Mouse (Mus musculus) thymus, adult 2 months (tissue): ENCODE results near the gene Gm49322. TPM values are rescaled to one million over a fixed set of nuclear protein-coding genes. Genes with fewer than 3 reads are reported as not detected.
A peak's percentile ranks its signal among the peaks of the same experiment; 100 is the strongest.

ENCODE experiments used
- DNase-seq: peaks from one replicate; pipeline ENCODE4 v3.0.0; 2021
- H3K27ac ChIP-seq: fragments of 200-500 bp; 2 replicates; pipeline ENCODE4 v1.5.1; 2012; ENCODE audit warnings: low read length, control low read depth; ENCODE audit not compliant: control insufficient read depth, insufficient read depth
- H3K27me3 ChIP-seq: fragments of 200-500 bp; 2 replicates; pipeline ENCODE4 v1.6.1; 2012; ENCODE audit warnings: mild to moderate bottlenecking, low read length, moderate library complexity, mixed read lengths; ENCODE audit not compliant: control insufficient read depth, insufficient read depth
- H3K36me3 ChIP-seq: fragments of 200-500 bp; 2 replicates; pipeline ENCODE4 v1.6.1; 2012; ENCODE audit warnings: mild to moderate bottlenecking, low read length, moderate library complexity; ENCODE audit not compliant: control insufficient read depth, insufficient read depth
- H3K4me1 ChIP-seq: fragments of 200-500 bp; replicated peaks from 2 replicates; pipeline ENCODE4 v1.6.1; 2012; ENCODE audit warnings: low read length; ENCODE audit not compliant: control insufficient read depth, insufficient read depth
- H3K4me3 ChIP-seq: fragments of 200-500 bp; 2 replicates; pipeline ENCODE4 v1.5.1; 2012; ENCODE audit warnings: mild to moderate bottlenecking, low read length, control low read depth, moderate library complexity; ENCODE audit not compliant: control insufficient read depth, insufficient read depth
- CTCF ChIP-seq: fragments of 200-500 bp; IDR thresholded peaks from 2 replicates; pipeline ENCODE4 v1.5.1; 2012; ENCODE audit warnings: mild to moderate bottlenecking, control low read depth, low read length, moderate library complexity, borderline replicate concordance; ENCODE audit not compliant: control insufficient read depth, poor library complexity, insufficient read depth; ENCODE audit errors: extremely low read depth
- POLR2A ChIP-seq: fragments of 200-500 bp; IDR thresholded peaks from 2 replicates; pipeline ENCODE4 v1.6.1; 2012; ENCODE audit warnings: mild to moderate bottlenecking, low read length, control low read depth, moderate library complexity; ENCODE audit not compliant: control insufficient read depth, poor library complexity, insufficient read depth; ENCODE audit errors: extremely low read depth
- WGBS: fragments of 180-500 bp; shearing (Covaris S2); methylation state at CpG from one replicate; pipeline ENCODE4 v1.1.7; 2018; 5-methylcytosine and 5-hydroxymethylcytosine counted together
- polyA plus RNA-seq: library from polyadenylated mRNA; depleted of rRNA; stranded (reverse); fragments of >200 nt; gene quantifications from 2 replicates; pipeline ENCODE4 v1.2.3, GENCODE M21; 2012

Gene Gm49322
- polyA plus RNA-seq, 1 experiment = 7.5 TPM

- Histone ChIP-seq H3K27ac (peak overlapping the region; percentile 49), H3K4me1 (peaks cover 41% of the 10 kb centered on the region), H3K27me3 (no peaks in the 10 kb centered on the region), H3K4me3 (peak overlapping the region; percentile 61), H3K36me3 (no peaks in the 10 kb centered on the region)
- TF ChIP-seq CTCF (no peak), POLR2A (no peak)
- peak; percentile 46 for DNase-seq
- 3% methylated on average over 12 of the region's 12 CpGs for WGBS
Measured at GRCm38 (mm10) chr10:80589127-80589878, 16.5 kb upstream of the Gm49322 start.

GRCm38 (mm10) chr10:80589879-80590854, 15.7 kb upstream of the Gm49322 start, which contains the start of gene Abhd17a:
Gene Abhd17a, minus strand, starts transcription at chr10:80590341.
- peaks cover 33% of the 10 kb centered on the region for H3K4me1 ChIP-seq
- DNase-seq = peak; percentile 94
- peak within 1 kb of the TSS; percentile 49 for H3K27ac ChIP-seq

GRCm38 (mm10) chr10:80596318-80596717, 9.5 kb upstream of the Gm49322 start:
- WGBS = 86% methylated on average over 4 of the region's 4 CpGs
- TF ChIP-seq POLR2A (no peak), CTCF (no peak)
- Histone ChIP-seq H3K4me1 (no peaks in the 10 kb centered on the region), H3K36me3 (no peaks in the 10 kb centered on the region), H3K27ac (no peak overlapping the region), H3K27me3 (no peaks in the 10 kb centered on the region), H3K4me3 (no peak overlapping the region)
- no peak for DNase-seq

More at GRCm38 (mm10) chr10:80589879-80590854, 15.7 kb upstream of the Gm49322 start, which contains the start of gene Abhd17a:
- Histone ChIP-seq H3K27me3 (no peaks in the 10 kb centered on the region), H3K36me3 (no peaks in the 10 kb centered on the region), H3K4me3 (peak within 1 kb of the TSS; percentile 61)
- no peak for TF ChIP-seq CTCF
- TF ChIP-seq POLR2A = peak; percentile 93
- WGBS = 1% methylated on average over 73 of the region's 73 CpGs

- peak within 1 kb of the TSS; percentile 89 for H3K27ac ChIP-seq
- peak; percentile 95 for DNase-seq
- no peaks in the 10 kb centered on the region for H3K27me3 ChIP-seq
- H3K36me3 ChIP-seq = no peaks in the 10 kb centered on the region
- peaks cover 47% of the 10 kb centered on the region for H3K4me1 ChIP-seq
- under 1% methylated on average over 54 of the region's 54 CpGs for WGBS
- peak within 1 kb of the TSS; percentile 70 for H3K4me3 ChIP-seq
- TF ChIP-seq CTCF (no peak), POLR2A (no peak)
Measured at GRCm38 (mm10) chr10:80602698-80603325, 3.0 kb upstream of the Gm49322 start, which contains the start of the genes Scamp4 and Adat3. Gene Scamp4, plus strand, starts transcription at chr10:80602872. Gene Adat3, plus strand, starts transcription at chr10:80602880.

GRCm38 (mm10) chr10:80603364-80603763, 2.5 kb upstream of the Gm49322 start:
- 25% methylated on average over 7 of the region's 7 CpGs for WGBS

More at GRCm38 (mm10) chr10:80603364-80603763, 2.5 kb upstream of the Gm49322 start:
- no peak for TF ChIP-seq POLR2A
- no peak for TF ChIP-seq CTCF
- no peaks in the 10 kb centered on the region for H3K36me3 ChIP-seq
- H3K4me1 ChIP-seq = peaks cover 51% of the 10 kb centered on the region
- H3K4me3 ChIP-seq = peak overlapping the region; percentile 33
- no peak for DNase-seq
- H3K27ac ChIP-seq = peak overlapping the region; percentile 89
- H3K27me3 ChIP-seq = no peaks in the 10 kb centered on the region
